Mouse (Mus musculus) spleen, adult 2 months (tissue): ENCODE data around the gene Defa23.
"Not testable (repeated sequence)": the region's sequence is repeated elsewhere in the genome, so short reads cannot be mapped to it uniquely, and the experiment has no call there.

Source experiments
- CTCF ChIP-seq: fragments of 200-500 bp; IDR thresholded peaks from 2 replicates; pipeline ENCODE4 v1.5.1; 2011; ENCODE audit warnings: mild to moderate bottlenecking, inconsistent platforms; ENCODE audit not compliant: insufficient read depth, insufficient read length, insufficient replicate concordance; ENCODE audit errors: extremely low read depth
- POLR2A ChIP-seq: fragments of 200-500 bp; IDR thresholded peaks from 2 replicates; pipeline ENCODE4 v1.6.1; 2011; ENCODE audit warnings: low read depth, low read length, inconsistent platforms

GRCm38 (mm10) chr8:21084142-21084541, 29.3 kb downstream of the Defa23 start, which contains the start of gene Defa25:
- TF ChIP-seq CTCF, POLR2A: not testable (repeated sequence)
